Mouse (Mus musculus): ENCODE results near the gene Plekhg4.

Plekhg4 gene

DNA sequence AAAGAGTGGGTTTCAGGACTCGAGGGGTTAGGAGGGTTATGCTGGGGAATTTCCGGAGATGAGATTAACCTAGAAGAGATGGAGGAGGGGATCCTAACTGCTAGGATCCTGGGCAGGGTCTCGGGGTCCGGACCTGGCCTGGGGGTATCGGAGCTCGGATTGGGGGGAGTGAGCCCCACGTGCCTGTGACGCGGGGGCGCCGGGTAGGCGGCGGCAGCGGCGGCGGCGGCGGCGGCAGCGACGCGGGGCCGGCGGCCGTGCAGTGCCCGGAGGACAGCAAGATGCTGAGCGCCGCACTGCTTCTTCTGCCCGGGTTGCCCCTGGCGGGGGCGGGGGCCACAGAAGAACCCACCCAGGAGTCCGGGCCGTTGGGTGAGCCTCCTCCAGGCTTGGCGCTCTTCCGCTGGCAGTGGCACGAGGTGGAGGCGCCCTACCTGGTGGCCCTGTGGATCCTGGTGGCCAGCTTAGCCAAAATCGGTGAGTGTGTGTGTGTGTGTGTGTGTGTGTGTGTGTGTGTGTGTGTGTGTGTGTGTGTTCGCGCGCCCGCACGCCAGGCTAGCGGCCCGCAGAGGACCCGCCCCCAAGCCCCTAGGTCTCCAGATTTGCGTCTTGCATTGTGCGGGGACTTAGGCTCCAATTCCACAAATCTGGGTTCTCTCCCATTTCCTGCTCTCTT lies 23.8 kb upstream of the Plekhg4 start:
- DNase-seq = peak; percentile 71

DNA sequence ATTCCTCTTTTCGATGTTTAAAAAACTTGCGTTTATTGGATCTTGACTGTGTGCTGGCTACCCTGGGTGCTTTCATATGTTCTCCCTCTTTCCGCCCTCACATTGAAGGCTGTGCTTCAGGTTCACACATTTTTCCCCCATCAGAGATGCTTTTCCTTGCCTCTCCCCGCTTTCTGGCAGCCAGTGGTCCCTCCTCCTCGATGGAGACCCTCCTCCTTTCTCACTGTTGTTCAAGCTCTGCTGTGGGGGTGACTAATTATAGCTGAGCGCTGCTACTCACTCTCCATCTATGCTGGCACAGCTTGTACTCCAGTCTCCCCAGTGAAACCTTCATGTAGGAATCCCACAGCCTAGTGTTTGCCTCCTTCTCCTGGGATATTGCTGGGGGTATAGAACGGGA lies 22.9 kb upstream of the Plekhg4 start:
- DNase-seq = no peak

DNA sequence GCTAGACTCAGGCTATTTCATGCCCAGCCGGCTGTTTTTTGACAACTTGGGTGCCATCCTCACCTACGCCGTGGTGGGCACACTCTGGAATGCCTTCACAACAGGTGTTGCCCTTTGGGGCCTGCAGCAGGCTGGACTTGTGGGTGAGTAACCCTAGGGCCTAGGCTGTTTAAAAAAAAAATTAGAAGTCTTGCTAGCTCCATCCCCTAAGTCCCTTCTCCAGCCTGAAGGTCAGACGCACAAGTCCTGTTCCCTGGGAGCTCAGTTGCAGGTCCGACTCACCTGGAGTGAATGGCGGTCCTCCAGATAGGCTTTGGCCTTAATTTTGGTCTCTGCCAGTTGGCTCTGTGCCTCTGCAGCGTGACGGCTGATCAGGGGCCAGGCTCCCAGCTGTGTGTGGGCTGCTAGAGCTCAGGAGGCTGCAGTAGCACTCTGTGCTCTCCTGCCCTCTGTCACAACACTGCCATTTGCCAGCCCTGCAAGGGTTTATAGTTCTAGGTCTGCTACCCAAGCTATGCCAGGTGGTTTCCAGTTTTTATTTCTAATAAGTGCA lies 19.4 kb upstream of the Plekhg4 start:
- no peak for DNase-seq

DNA sequence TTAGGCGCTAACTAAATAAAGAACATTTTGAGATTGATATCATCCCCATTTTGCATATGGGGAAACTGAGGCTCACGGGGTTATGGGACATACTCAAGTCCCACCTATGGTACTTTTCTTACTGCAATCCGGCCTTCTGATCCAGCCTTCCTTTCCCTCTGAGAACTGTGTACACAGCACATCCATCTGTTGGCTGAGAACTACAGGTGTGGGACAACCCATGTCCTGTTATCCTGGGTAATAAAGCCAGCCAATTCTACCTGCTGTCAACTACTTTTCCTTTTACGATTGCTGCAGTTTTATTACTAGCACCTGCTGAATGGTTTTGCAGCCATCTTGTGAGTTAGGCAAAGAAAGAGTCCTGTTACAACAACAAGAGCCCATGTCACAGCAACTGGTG lies 18.5 kb upstream of the Plekhg4 start:
- DNase-seq = no peak

- peak; percentile 66 for DNase-seq
These were observed 17.7 kb upstream of the Plekhg4 start for GRCm38 (mm10) chr8:105355179-105356024.

GRCm38 (mm10) chr8:105356681-105357080 lies 16.4 kb upstream of the Plekhg4 start:
- no peak for DNase-seq

DNA sequence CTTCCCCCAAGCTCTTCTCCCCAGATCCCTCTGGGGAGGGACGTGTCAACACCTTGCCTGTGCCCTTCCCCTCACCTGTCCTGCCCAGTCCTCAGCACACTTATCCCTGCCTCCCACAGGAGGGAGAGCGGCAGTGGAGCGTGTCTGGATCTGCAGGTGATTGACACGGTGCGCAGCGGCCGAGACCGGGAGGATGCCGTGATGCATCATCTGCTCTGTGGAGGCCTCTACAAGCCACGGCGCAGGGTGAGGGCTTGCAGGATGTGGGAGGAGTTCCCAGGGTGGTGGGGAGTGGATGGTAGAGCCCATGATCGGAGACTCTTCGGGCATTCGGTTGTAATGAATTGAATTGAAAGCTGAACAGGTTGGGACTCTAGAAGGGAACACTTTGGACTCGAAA lies 13.9 kb upstream of the Plekhg4 start:
- no peak for DNase-seq

GRCm38 (mm10) chr8:105359646-105360045 lies 13.4 kb upstream of the Plekhg4 start:
- DNase-seq = peak; percentile 66

DNA sequence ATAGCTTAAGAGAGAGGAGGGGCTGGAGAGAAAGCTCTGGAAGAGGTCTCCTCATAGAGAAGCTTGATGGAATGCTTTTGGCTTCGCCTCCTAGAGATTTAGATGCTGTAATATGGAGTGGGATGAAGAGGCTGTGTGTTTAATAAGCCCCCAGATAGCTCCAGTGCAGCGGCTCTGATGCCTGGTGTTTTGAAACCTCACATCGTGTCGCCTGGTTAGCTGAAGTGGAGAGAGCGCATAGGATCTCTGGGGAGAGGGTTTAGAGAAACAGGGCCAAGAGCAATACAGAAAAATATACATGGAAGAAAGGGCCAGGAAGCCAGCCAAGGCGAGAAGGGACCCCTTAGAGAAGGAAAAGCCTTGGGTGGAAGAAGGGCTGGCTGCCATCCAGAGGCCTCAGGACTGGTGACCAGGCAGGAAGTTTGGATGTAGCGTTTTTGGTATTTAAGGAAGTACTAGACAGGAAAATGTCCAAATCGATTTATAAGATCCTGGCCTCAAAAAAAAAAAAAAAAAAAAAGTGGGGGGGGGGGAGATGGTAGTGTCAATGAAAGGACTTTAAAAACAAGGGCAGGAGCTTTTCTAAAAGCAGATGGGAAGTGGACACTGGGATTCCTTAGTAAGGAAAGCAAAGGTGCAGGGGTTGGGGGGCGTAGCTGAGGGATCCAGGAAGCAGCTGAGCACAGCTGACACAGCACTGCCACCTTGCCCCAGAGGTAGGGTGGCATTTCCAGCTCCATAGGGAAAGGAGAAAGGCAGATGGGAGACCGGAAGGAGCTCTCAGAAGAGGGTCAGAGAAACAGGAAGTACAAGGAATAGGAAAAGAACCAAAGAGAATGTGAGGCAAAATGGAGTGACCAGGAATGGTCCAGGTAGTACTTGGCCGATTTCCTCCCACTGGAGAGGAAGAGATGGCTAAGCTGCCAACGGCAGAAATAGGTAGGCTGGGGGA lies 11.0 kb upstream of the Plekhg4 start:
- no peak for DNase-seq

GRCm38 (mm10) chr8:105367107-105367506 lies 6.0 kb upstream of the Plekhg4 start:
- DNase-seq = no peak

DNA sequence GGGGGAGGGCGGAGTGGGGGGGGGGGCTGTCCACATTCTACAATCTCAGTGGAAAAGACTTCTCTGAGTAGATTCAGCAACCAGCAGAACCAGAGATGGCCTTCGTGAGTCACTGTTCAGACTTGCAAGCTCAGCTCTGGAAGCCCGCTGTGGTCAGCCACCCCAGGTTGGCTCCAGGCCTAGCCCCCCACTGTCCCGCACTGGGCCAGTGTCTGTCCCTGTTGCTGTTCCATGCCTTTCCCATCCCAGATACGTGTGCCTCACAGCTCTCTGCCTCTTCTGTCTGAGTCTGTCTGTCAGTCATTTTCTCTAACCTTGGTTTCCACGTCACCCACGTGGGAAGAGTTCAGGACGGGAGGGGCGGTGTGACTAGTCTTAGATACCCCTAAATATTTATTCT lies 601 bp upstream of the Plekhg4 start:
- no peak for DNase-seq

DNA sequence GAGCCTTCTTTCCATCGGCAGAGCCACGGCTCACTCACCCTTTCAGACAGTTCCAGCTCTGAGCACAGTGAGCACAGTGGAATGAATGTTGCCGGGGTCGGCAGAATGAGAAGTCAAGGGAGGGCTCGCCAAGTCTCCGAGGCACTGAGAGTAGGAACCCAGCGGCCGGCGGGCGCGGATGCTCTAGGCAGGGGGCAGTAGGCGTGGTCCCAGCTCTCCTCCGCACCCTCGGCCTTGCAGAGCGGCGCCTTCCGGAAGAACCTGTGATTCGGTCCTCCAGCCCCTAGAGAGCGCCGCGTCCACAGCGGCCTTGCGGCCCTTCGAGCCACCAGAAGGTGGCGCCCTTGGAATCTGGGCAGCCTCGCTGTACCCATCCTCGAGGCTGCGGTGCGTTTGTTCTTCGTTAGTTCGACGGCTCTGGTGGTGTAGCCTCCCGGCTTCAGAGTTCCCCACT lies 1.5 kb downstream of the Plekhg4 start:
- peak; percentile 64 for DNase-seq

GRCm38 (mm10) chr8:105378673-105379072 lies 5.6 kb downstream of the Plekhg4 start:
- DNase-seq = no peak

DNA sequence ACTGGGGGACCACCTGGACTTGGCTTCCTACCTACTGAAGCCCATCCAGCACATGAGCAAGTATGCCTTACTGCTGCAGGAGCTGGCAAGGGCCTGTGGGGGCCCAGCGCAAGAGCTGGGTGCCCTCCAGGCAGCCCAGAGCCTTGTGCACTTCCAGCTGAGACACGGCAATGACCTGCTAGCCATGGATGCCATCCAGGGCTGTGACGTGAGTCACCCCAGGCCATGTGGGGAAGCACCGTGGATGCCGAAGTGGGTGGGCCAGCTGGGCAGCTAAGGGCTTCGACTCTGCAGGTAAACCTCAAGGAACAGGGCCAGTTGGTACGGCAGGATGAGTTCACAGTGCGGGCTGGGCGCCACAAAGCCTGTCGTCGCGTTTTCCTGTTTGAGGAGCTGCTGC lies 7.2 kb downstream of the Plekhg4 start:
- no peak for DNase-seq

DNA sequence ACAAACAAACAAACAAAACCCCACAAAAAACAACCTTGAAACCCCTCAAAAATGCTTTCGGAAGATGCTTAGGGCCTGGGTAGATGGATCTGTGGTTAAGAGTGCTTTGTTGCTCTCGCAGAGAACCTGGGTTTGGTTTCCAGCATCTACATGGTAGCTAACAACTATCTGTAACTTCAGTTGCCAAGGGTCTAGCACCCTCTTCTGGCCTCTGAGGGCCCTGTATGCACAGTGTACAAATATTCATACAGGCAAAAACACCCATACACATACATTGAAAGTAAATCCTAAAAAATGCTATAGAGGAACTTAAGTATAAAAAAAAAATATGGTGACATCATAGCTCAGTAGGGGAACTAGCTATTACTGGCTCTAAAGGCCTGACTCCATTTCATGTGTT lies 11.0 kb downstream of the Plekhg4 start:
- no peak for DNase-seq

DNA sequence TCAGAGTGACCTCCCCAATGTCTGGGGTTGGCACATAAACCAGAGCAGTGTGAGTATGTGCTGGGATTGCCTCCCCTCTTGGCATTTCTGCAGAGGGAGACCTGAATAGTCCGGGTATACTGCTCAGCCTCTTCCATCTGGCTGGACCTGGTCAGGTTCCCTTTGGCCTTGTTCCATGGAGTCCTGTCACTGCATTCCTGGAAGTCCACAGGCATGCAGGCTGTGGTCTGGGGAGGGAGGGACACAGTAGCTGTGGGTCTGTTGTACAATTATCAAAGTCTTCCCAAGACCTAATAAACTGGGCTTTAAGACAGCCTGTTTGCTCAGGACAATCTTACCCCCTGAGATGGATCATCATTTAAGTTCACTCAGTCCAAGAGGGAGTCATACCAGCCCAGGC lies 14.1 kb downstream of the Plekhg4 start:
- no peak for DNase-seq

- DNase-seq = no peak
These were observed 16.0 kb downstream of the Plekhg4 start for GRCm38 (mm10) chr8:105389096-105389495.

- DNase-seq = no peak
These were observed 20.2 kb downstream of the Plekhg4 start for GRCm38 (mm10) chr8:105393089-105393787.

GRCm38 (mm10) chr8:105393915-105394314 lies 20.8 kb downstream of the Plekhg4 start:
- DNase-seq = no peak

- DNase-seq = peak; percentile 77
These were observed 24.7 kb downstream of the Plekhg4 start for GRCm38 (mm10) chr8:105397747-105398146.

DNA sequence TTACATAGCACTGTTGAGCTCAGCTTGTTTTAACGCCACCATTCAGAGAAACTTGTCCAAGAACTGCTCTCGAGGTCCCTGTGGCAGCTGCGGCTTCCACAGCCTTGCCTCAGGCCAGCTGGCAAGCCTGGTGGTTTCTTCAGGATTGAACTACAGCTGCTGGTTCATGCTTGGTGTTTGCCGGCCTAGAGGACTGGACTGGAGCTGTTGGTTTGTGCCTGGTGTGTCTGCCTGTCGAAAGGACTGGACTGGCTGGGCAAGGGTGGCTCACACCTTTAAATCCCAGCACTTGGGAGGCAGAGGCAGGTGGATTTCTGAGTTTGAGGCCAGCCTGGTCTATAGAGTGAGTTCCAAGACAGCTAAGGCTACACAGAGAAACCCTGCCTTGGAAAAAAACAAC lies 26.9 kb downstream of the Plekhg4 start:
- no peak for DNase-seq

- DNase-seq = no peak
These were observed 30.4 kb downstream of the Plekhg4 start for GRCm38 (mm10) chr8:105403467-105403866.

Data from embryo, embryonic 11 days (tissue).